Mouse (Mus musculus) urinary bladder, postnatal 36 days (tissue): ENCODE measurements around the gene Lnx2.

Source experiments
- DNase-seq, 2 experiments: peaks; one replicate each; pipeline ENCODE4 v3.0.0; 2022; ENCODE audit warnings: low spot score in 2 of 2, mixed read lengths in 1 of 2

Gene Lnx2

GRCm38 (mm10) chr5:146968695-146969393 is 107.5 kb downstream of the Lnx2 start:
- DNase-seq: no peak
